Mouse (Mus musculus): Measurements from ENCODE around the gene Sntb2. TPM values are rescaled to one million over a fixed set of nuclear protein-coding genes. Genes with fewer than 3 reads are reported as not detected.
"Not testable (repeated sequence)": the region's sequence is repeated elsewhere in the genome, so short reads cannot be mapped to it uniquely, and the experiment has no call there.

The Sntb2 gene
- polyA plus RNA-seq, 1 experiment from 2014 or later, result 21.6 TPM

DNA sequence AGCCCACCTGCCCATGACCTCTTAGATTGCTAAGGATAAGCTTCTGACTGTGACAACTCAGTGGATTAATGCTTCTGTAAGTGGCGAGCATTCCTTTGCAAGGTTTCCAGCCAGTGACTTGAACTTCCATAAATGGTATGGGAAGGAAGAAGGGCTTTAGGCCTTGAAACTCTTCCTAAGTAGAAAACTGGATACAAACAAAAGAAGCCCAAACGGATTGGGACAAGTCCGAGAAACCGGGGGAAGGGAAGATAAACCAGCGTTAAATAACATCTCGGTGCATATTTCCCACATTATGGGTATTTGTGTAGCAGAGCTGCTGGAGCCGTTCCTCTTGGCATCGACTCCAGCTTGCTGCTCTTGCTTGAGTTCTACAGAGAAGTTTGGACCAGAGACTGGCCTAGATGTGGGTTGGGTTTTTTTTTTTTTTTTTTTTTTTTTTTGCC lies 10.6 kb upstream of the Sntb2 start:
- Histone ChIP-seq H3K4me3 (ENCODE audit: low read depth, low read length) (no peak overlapping the region), H3K4me1 (ENCODE audit: control insufficient read depth, insufficient read depth, low read length) (peaks cover 6% of the 10 kb centered on the region; the same call in 1 of the 2 replicates), H3K36me3 (ENCODE audit: control insufficient read depth, insufficient read depth, low read length) (peaks cover 27% of the 10 kb centered on the region), H3K4me2 (replicated peaks; ENCODE audit: low read depth, low read length) (no peak overlapping the region), H3K9ac (replicated peaks; ENCODE audit: low read depth, low read length) (no peak overlapping the region), H3K9me3 (ENCODE audit: control insufficient read depth, low read depth, low read length) (no peaks in the 10 kb centered on the region), H3K27ac (ENCODE audit: low read length) (peak overlapping the region; percentile 48; the same call in 1 of the 2 replicates), H3K27me3 (ENCODE audit: control insufficient read depth, insufficient read depth, low read length) (no peaks in the 10 kb centered on the region)
- 53% methylated on average over 8 of the region's 8 CpGs for WGBS
- ATAC-seq (ENCODE audit: insufficient number of reproducible peaks, insufficient read depth, low FRiP score, low read depth), result no peak

DNA sequence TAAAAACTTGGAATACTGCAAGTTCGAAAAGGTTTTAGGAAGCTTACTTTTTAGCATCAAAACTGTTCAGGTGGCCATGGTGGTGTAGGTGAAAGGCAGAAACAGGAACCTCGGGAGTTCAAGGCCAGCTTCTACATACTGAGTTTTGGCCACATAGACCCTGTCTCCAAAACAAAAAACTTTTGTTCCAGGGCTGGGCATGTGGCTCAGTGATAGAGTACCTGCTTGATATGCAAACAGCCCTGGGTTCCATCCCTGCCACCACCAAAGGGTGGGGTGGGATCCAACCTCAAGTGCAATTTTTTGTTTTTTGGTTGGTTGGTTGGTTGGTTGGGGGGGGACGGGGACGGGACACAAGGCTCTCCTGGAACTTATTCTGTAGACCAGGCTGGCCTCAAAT lies 10.1 kb upstream of the Sntb2 start:
- ATAC-seq (ENCODE audit: insufficient number of reproducible peaks, insufficient read depth, low FRiP score, low read depth), result no peak
- H3K27ac ChIP-seq (ENCODE audit: low read length), result no peak overlapping the region
- peaks cover 23% of the 10 kb centered on the region for H3K36me3 ChIP-seq (ENCODE audit: control insufficient read depth, insufficient read depth, low read length)
- H3K4me1 ChIP-seq (ENCODE audit: control insufficient read depth, insufficient read depth, low read length), result peaks cover 7% of the 10 kb centered on the region; the same call in 1 of the 2 replicates
- WGBS, result 85% methylated on average over 4 of the region's 4 CpGs
- no peak overlapping the region for H3K4me3 ChIP-seq (ENCODE audit: low read depth, low read length)
- H3K9ac ChIP-seq (replicated peaks; ENCODE audit: low read depth, low read length), result no peak overlapping the region
- no peak overlapping the region for H3K4me2 ChIP-seq (replicated peaks; ENCODE audit: low read depth, low read length)
- no peaks in the 10 kb centered on the region for H3K27me3 ChIP-seq (ENCODE audit: control insufficient read depth, insufficient read depth, low read length)
- no peaks in the 10 kb centered on the region for H3K9me3 ChIP-seq (ENCODE audit: control insufficient read depth, low read depth, low read length)

DNA sequence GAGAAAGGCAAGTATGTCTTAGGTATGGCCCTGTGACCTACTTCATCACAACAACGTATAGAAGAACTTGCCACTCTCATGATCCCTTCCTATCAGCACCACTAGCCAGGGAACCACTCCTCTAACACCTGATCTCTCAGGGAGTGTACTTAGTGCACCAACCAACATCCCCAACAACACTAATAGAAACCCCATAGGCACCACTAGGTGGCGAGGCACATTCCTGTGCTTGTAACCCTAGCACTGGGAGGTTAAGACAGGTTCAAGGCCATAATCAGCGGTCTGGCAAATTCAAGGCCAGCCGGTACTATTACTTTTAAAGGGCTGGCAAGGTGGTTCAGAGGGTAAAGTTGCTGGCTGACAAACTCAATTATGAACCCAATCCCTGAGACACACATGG lies 8.3 kb upstream of the Sntb2 start:
- 49% methylated on average over 4 of the region's 4 CpGs for WGBS
- Histone ChIP-seq H3K4me2 (replicated peaks; ENCODE audit: low read depth, low read length) (no peak overlapping the region), H3K9ac (replicated peaks; ENCODE audit: low read depth, low read length) (no peak overlapping the region), H3K4me1 (ENCODE audit: control insufficient read depth, insufficient read depth, low read length) (peaks cover 7% of the 10 kb centered on the region), H3K9me3 (ENCODE audit: control insufficient read depth, low read depth, low read length) (no peaks in the 10 kb centered on the region), H3K4me3 (ENCODE audit: low read depth, low read length) (no peak overlapping the region), H3K27ac (ENCODE audit: low read length) (no peak overlapping the region), H3K27me3 (ENCODE audit: control insufficient read depth, insufficient read depth, low read length) (no peaks in the 10 kb centered on the region), H3K36me3 (ENCODE audit: control insufficient read depth, insufficient read depth, low read length) (peaks cover 11% of the 10 kb centered on the region; the same call in 1 of the 2 replicates)
- no peak for ATAC-seq (ENCODE audit: insufficient number of reproducible peaks, insufficient read depth, low FRiP score, low read depth)

DNA sequence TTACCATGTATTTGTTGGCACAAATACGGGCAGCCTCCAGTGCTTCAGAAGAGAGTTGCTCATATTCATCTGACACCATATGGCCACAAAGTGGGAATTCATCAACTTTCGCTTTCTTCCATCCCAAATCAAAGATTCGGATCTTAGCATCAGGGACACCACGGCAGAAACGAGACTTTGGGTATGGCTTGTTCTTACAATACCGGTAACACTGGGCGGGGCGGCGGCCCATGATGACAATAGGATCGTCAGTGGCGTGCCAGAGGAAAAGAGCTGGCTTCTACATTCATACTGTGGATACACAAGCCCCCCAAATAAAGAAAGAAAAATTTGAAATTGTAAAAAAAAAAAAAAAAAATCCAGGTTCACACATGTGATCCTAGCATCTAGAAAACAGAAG lies 7.4 kb upstream of the Sntb2 start:
- not testable (repeated sequence) for H3K27ac ChIP-seq (ENCODE audit: low read length); ATAC-seq (ENCODE audit: insufficient number of reproducible peaks, insufficient read depth, low FRiP score, low read depth); H3K4me3 ChIP-seq (ENCODE audit: low read depth, low read length); H3K9ac ChIP-seq (replicated peaks; ENCODE audit: low read depth, low read length); H3K36me3 ChIP-seq (ENCODE audit: control insufficient read depth, insufficient read depth, low read length); H3K4me2 ChIP-seq (replicated peaks; ENCODE audit: low read depth, low read length); H3K9me3 ChIP-seq (ENCODE audit: control insufficient read depth, low read depth, low read length); H3K27me3 ChIP-seq (ENCODE audit: control insufficient read depth, insufficient read depth, low read length); H3K4me1 ChIP-seq (ENCODE audit: control insufficient read depth, insufficient read depth, low read length)
- WGBS, result 93% methylated on average over 10 of the region's 11 CpGs

GRCm38 (mm10) chr8:106929155-106929913 lies 6.2 kb upstream of the Sntb2 start:
- Histone ChIP-seq H3K4me3 (ENCODE audit: low read depth, low read length) (no peak overlapping the region), H3K9me3 (ENCODE audit: control insufficient read depth, low read depth, low read length) (no peaks in the 10 kb centered on the region), H3K4me2 (replicated peaks; ENCODE audit: low read depth, low read length) (no peak overlapping the region)

GRCm38 (mm10) chr8:106929921-106930320 lies 5.6 kb upstream of the Sntb2 start:
- H3K9me3 ChIP-seq (ENCODE audit: control insufficient read depth, low read depth, low read length), result no peaks in the 10 kb centered on the region
- no peak overlapping the region for H3K4me2 ChIP-seq (replicated peaks; ENCODE audit: low read depth, low read length)
- H3K4me3 ChIP-seq (ENCODE audit: low read depth, low read length), result no peak overlapping the region
- peak overlapping the region; percentile 72; the same call in 1 of the 2 replicates for H3K27ac ChIP-seq (ENCODE audit: low read length)
- H3K4me1 ChIP-seq (ENCODE audit: control insufficient read depth, insufficient read depth, low read length), result peaks cover 6% of the 10 kb centered on the region
- WGBS, result 60% methylated on average over 5 of the region's 5 CpGs
- H3K9ac ChIP-seq (replicated peaks; ENCODE audit: low read depth, low read length), result no peak overlapping the region
- no peaks in the 10 kb centered on the region for H3K36me3 ChIP-seq (ENCODE audit: control insufficient read depth, insufficient read depth, low read length)
- no peaks in the 10 kb centered on the region for H3K27me3 ChIP-seq (ENCODE audit: control insufficient read depth, insufficient read depth, low read length)
- ATAC-seq (ENCODE audit: insufficient number of reproducible peaks, insufficient read depth, low FRiP score, low read depth), result no peak

More at GRCm38 (mm10) chr8:106929155-106929913, 6.2 kb upstream of the Sntb2 start:
- Histone ChIP-seq H3K27me3 (ENCODE audit: control insufficient read depth, insufficient read depth, low read length) (no peaks in the 10 kb centered on the region), H3K36me3 (ENCODE audit: control insufficient read depth, insufficient read depth, low read length) (no peaks in the 10 kb centered on the region), H3K9ac (replicated peaks; ENCODE audit: low read depth, low read length) (no peak overlapping the region), H3K4me1 (ENCODE audit: control insufficient read depth, insufficient read depth, low read length) (peaks cover 10% of the 10 kb centered on the region), H3K27ac (ENCODE audit: low read length) (peak overlapping the region; percentile 72; the same call in 1 of the 2 replicates)
- ATAC-seq (ENCODE audit: insufficient number of reproducible peaks, insufficient read depth, low FRiP score, low read depth), result no peak
- 36% methylated on average over 6 of the region's 6 CpGs for WGBS

DNA sequence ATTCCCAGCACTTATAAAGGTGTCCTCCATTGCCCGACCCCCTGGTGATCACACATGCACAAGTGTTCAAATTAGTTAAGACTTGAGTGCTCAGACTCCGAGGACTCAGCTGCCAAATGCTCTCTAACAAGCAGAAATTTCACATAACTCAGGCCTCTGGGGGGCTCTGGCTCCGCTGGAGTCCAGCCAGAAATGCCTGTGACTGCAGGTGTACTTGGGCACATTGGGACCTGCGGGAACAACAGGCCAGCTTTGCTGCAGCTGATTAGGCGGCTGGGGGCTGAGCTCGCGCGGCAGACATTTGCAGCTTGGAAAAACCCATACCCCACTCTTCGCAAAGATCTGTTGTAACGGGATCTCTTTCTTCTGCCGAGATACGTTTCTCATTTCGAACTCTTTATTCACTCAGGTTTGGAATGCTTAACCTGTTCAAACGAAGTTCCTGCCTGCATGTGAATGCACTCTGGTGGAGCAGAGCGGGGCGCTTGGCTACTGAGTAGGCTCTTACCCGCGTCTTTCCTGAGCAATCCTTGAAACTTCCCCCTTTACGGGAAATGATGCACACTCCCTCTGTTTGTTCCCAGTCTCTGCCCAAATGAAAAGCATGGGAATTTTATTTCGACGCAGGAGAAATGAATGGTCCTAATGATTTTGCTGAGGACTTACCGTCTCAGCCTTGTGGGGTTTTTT lies 3.0 kb upstream of the Sntb2 start:
- no peak overlapping the region for H3K27ac ChIP-seq (ENCODE audit: low read length)
- no peak for ATAC-seq (ENCODE audit: insufficient number of reproducible peaks, insufficient read depth, low FRiP score, low read depth)
- peak overlapping the region; percentile 37 for H3K4me2 ChIP-seq (replicated peaks; ENCODE audit: low read depth, low read length)
- no peak overlapping the region; the same call in 1 of the 2 replicates for H3K9ac ChIP-seq (replicated peaks; ENCODE audit: low read depth, low read length)
- no peaks in the 10 kb centered on the region for H3K9me3 ChIP-seq (ENCODE audit: control insufficient read depth, low read depth, low read length)
- WGBS, result 11% methylated on average over 22 of the region's 22 CpGs
- peaks cover 12% of the 10 kb centered on the region for H3K4me1 ChIP-seq (ENCODE audit: control insufficient read depth, insufficient read depth, low read length)
- no peaks in the 10 kb centered on the region for H3K36me3 ChIP-seq (ENCODE audit: control insufficient read depth, insufficient read depth, low read length)
- H3K27me3 ChIP-seq (ENCODE audit: control insufficient read depth, insufficient read depth, low read length), result no peaks in the 10 kb centered on the region
- no peak overlapping the region for H3K4me3 ChIP-seq (ENCODE audit: low read depth, low read length)

GRCm38 (mm10) chr8:106933506-106934143 lies 1.9 kb upstream of the Sntb2 start:
- H3K4me2 ChIP-seq (replicated peaks; ENCODE audit: low read depth, low read length), result no peak overlapping the region
- H3K4me1 ChIP-seq (ENCODE audit: control insufficient read depth, insufficient read depth, low read length), result peaks cover 17% of the 10 kb centered on the region
- ATAC-seq (ENCODE audit: insufficient number of reproducible peaks, insufficient read depth, low FRiP score, low read depth), result no peak
- 85% methylated on average over 4 of the region's 4 CpGs for WGBS
- H3K4me3 ChIP-seq (ENCODE audit: low read depth, low read length), result no peak overlapping the region
- H3K9ac ChIP-seq (replicated peaks; ENCODE audit: low read depth, low read length), result no peak overlapping the region
- H3K27me3 ChIP-seq (ENCODE audit: control insufficient read depth, insufficient read depth, low read length), result no peaks in the 10 kb centered on the region
- H3K36me3 ChIP-seq (ENCODE audit: control insufficient read depth, insufficient read depth, low read length), result no peaks in the 10 kb centered on the region
- H3K27ac ChIP-seq (ENCODE audit: low read length), result no peak overlapping the region
- no peaks in the 10 kb centered on the region for H3K9me3 ChIP-seq (ENCODE audit: control insufficient read depth, low read depth, low read length)

Data from stomach, embryonic 14.5 days (tissue).